Mouse (Mus musculus): ENCODE measurements around the gene Slc16a1. TPM values are rescaled to one million over a fixed set of nuclear protein-coding genes. Genes with fewer than 3 reads are reported as not detected.
"Not testable (repeated sequence)": the region's sequence is repeated elsewhere in the genome, so short reads cannot be mapped to it uniquely, and the experiment has no call there.

The Slc16a1 gene
- polyA plus RNA-seq, 1 experiment from 2014 or later = 8.9 TPM

- Histone ChIP-seq H3K4me1 (ENCODE audit: control insufficient read depth, insufficient read depth, low read length) (no peaks in the 10 kb centered on the region), H3K9ac (replicated peaks; ENCODE audit: low read length) (no peak overlapping the region), H3K4me3 (replicated peaks; ENCODE audit: low read depth, low read length) (no peak overlapping the region), H3K27ac (replicated peaks; ENCODE audit: low read depth, low read length) (no peak overlapping the region), H3K4me2 (ENCODE audit: low read length) (no peak overlapping the region), H3K27me3 (ENCODE audit: control insufficient read depth, insufficient read depth, low read length) (no peaks in the 10 kb centered on the region), H3K9me3 (ENCODE audit: control insufficient read depth, low read length) (no peaks in the 10 kb centered on the region), H3K36me3 (ENCODE audit: control insufficient read depth, insufficient read depth, low read length) (no peaks in the 10 kb centered on the region)
- DNase-seq = no peak
- 72% methylated on average over 10 of the region's 10 CpGs for WGBS
- ATAC-seq (ENCODE audit: low FRiP score, low TSS enrichment) = no peak
Measured at GRCm38 (mm10) chr3:104667451-104667850, 29.0 kb downstream of the Slc16a1 start.

DNA sequence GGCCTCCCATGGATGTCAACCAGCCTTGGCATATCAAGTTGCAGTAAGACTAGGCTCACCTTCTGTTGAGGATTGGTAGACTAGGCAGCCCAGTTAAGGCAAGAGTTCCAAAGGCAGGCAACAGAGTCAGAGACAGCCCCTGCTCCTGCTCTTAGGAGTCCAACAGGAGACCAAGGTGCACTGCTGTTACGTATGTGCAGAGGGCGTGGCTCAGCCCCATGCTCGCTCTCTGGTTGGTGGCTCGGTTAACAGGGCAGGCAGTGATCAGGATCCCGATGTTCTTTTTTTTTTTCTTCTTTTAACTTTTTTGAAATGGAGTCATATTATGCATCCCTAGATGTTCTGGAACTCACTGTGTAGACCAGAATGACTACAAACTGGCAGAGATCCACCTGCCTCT, 30.5 kb downstream of the Slc16a1 start:
- Histone ChIP-seq H3K9ac (replicated peaks; ENCODE audit: low read length) (no peak overlapping the region), H3K36me3 (ENCODE audit: control insufficient read depth, insufficient read depth, low read length) (no peaks in the 10 kb centered on the region), H3K27me3 (ENCODE audit: control insufficient read depth, insufficient read depth, low read length) (no peaks in the 10 kb centered on the region), H3K27ac (replicated peaks; ENCODE audit: low read depth, low read length) (no peak overlapping the region), H3K4me3 (replicated peaks; ENCODE audit: low read depth, low read length) (no peak overlapping the region), H3K9me3 (ENCODE audit: control insufficient read depth, low read length) (no peaks in the 10 kb centered on the region), H3K4me1 (ENCODE audit: control insufficient read depth, insufficient read depth, low read length) (no peaks in the 10 kb centered on the region), H3K4me2 (ENCODE audit: low read length) (no peak overlapping the region)
- ATAC-seq (ENCODE audit: low FRiP score, low TSS enrichment) (no peak), DNase-seq (no peak)
- 93% methylated on average over 5 of the region's 5 CpGs for WGBS

GRCm38 (mm10) chr3:104669856-104670182, 31.4 kb downstream of the Slc16a1 start:
- Histone ChIP-seq H3K27me3 (ENCODE audit: control insufficient read depth, insufficient read depth, low read length) (no peaks in the 10 kb centered on the region), H3K4me2 (ENCODE audit: low read length) (no peak overlapping the region), H3K36me3 (ENCODE audit: control insufficient read depth, insufficient read depth, low read length) (no peaks in the 10 kb centered on the region), H3K9me3 (ENCODE audit: control insufficient read depth, low read length) (no peaks in the 10 kb centered on the region), H3K4me1 (ENCODE audit: control insufficient read depth, insufficient read depth, low read length) (peaks cover 5% of the 10 kb centered on the region), H3K27ac (replicated peaks; ENCODE audit: low read depth, low read length) (no peak overlapping the region), H3K4me3 (replicated peaks; ENCODE audit: low read depth, low read length) (no peak overlapping the region), H3K9ac (replicated peaks; ENCODE audit: low read length) (no peak overlapping the region)
- ATAC-seq (ENCODE audit: low FRiP score, low TSS enrichment) (no peak), DNase-seq (no peak)
- 22% methylated on average over 1 of the region's 1 CpGs for WGBS

DNA sequence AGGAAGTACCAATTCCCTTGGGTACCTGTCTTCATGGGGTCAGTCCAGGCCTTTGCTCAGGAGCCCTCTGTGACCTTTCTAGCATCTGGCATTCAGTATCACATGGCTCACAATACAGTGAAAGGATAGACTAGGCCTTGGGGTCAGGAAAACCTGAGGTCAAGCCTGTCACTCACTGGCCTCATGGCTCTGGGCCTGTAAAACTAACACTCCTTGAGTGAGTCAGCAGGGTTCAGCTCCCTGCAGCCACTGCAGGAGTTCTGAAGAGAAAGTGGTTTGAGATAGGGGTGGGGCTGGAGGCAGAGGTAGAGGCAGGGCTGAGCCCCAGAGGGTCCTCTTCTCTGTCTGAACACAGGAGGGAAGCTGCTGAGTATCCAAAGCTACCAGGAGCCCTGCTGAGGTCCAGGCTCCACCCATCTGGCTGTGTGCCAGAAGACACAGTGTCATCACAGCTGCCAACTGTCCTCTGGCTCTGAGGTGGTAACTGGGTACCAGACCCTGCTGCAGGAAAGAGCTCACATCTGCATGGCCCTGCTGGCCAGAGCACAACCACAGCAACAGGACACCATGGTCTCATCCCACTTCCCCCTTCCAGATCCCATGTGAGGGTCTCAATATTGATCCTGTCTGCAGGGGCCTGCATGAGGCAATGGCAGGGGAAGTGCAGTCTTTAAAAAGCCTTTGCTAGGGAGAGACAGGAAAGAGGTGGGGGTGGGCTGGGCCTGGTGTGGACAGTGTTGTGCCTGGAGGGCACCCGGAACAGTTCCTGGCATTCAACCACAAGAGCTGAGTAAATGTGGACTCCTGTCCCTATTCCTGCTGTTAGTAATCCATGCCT, 31.9 kb downstream of the Slc16a1 start:
- DNase-seq; H3K9ac ChIP-seq (replicated peaks; ENCODE audit: low read length); H3K9me3 ChIP-seq (ENCODE audit: control insufficient read depth, low read length); H3K27ac ChIP-seq (replicated peaks; ENCODE audit: low read depth, low read length); H3K4me3 ChIP-seq (replicated peaks; ENCODE audit: low read depth, low read length); H3K36me3 ChIP-seq (ENCODE audit: control insufficient read depth, insufficient read depth, low read length); H3K4me1 ChIP-seq (ENCODE audit: control insufficient read depth, insufficient read depth, low read length); H3K27me3 ChIP-seq (ENCODE audit: control insufficient read depth, insufficient read depth, low read length); H3K4me2 ChIP-seq (ENCODE audit: low read length): not testable (repeated sequence)
- ATAC-seq (ENCODE audit: low FRiP score, low TSS enrichment) = peak; percentile 35
- 39% methylated on average over 1 of the region's 1 CpGs for WGBS

GRCm38 (mm10) chr3:104671543-104671942, 33.1 kb downstream of the Slc16a1 start:
- Histone ChIP-seq H3K36me3 (ENCODE audit: control insufficient read depth, insufficient read depth, low read length) (no peaks in the 10 kb centered on the region), H3K4me2 (ENCODE audit: low read length) (no peak overlapping the region), H3K9me3 (ENCODE audit: control insufficient read depth, low read length) (no peaks in the 10 kb centered on the region), H3K4me1 (ENCODE audit: control insufficient read depth, insufficient read depth, low read length) (peaks cover 5% of the 10 kb centered on the region), H3K27me3 (ENCODE audit: control insufficient read depth, insufficient read depth, low read length) (no peaks in the 10 kb centered on the region), H3K27ac (replicated peaks; ENCODE audit: low read depth, low read length) (no peak overlapping the region), H3K9ac (replicated peaks; ENCODE audit: low read length) (no peak overlapping the region), H3K4me3 (replicated peaks; ENCODE audit: low read depth, low read length) (no peak overlapping the region)
- ATAC-seq (ENCODE audit: low FRiP score, low TSS enrichment) = no peak
- WGBS = 76% methylated on average over 6 of the region's 6 CpGs
- DNase-seq = no peak

DNA sequence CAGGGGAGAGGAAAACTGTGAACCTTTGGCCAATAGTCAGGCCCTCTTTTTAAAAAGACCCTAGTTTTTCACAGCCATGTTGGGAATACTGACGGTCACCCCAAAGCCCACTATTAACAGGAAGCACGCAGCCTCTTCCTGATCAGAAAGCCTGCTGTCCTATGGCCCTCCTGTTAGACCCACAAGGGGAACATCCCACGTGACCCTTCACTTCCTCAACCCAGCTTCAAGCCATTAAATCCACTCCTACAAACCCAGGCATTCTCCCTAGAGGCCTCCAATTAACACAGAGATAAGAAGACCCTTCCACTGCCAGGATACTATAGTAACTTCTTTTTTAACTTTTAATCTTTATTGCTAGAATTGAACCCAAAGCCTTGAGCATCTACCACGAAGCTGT, 33.6 kb downstream of the Slc16a1 start:
- Histone ChIP-seq H3K4me3 (replicated peaks; ENCODE audit: low read depth, low read length) (no peak overlapping the region), H3K4me1 (ENCODE audit: control insufficient read depth, insufficient read depth, low read length) (peaks cover 5% of the 10 kb centered on the region), H3K4me2 (ENCODE audit: low read length) (no peak overlapping the region), H3K36me3 (ENCODE audit: control insufficient read depth, insufficient read depth, low read length) (no peaks in the 10 kb centered on the region), H3K9me3 (ENCODE audit: control insufficient read depth, low read length) (no peaks in the 10 kb centered on the region), H3K9ac (replicated peaks; ENCODE audit: low read length) (no peak overlapping the region), H3K27ac (replicated peaks; ENCODE audit: low read depth, low read length) (no peak overlapping the region), H3K27me3 (ENCODE audit: control insufficient read depth, insufficient read depth, low read length) (no peaks in the 10 kb centered on the region)
- 79% methylated on average over 4 of the region's 4 CpGs for WGBS
- no peak for ATAC-seq (ENCODE audit: low FRiP score, low TSS enrichment)
- DNase-seq = no peak

- no peak for ATAC-seq (ENCODE audit: low FRiP score, low TSS enrichment)
- Histone ChIP-seq H3K4me3 (replicated peaks; ENCODE audit: low read depth, low read length) (no peak overlapping the region), H3K36me3 (ENCODE audit: control insufficient read depth, insufficient read depth, low read length) (no peaks in the 10 kb centered on the region), H3K9me3 (ENCODE audit: control insufficient read depth, low read length) (no peaks in the 10 kb centered on the region), H3K9ac (replicated peaks; ENCODE audit: low read length) (no peak overlapping the region), H3K27ac (replicated peaks; ENCODE audit: low read depth, low read length) (no peak overlapping the region), H3K4me2 (ENCODE audit: low read length) (no peak overlapping the region), H3K27me3 (ENCODE audit: control insufficient read depth, insufficient read depth, low read length) (no peaks in the 10 kb centered on the region), H3K4me1 (ENCODE audit: control insufficient read depth, insufficient read depth, low read length) (peaks cover 5% of the 10 kb centered on the region)
- 78% methylated on average over 4 of the region's 4 CpGs for WGBS
- no peak for DNase-seq
Measured at GRCm38 (mm10) chr3:104673642-104674328, 35.3 kb downstream of the Slc16a1 start.

DNA sequence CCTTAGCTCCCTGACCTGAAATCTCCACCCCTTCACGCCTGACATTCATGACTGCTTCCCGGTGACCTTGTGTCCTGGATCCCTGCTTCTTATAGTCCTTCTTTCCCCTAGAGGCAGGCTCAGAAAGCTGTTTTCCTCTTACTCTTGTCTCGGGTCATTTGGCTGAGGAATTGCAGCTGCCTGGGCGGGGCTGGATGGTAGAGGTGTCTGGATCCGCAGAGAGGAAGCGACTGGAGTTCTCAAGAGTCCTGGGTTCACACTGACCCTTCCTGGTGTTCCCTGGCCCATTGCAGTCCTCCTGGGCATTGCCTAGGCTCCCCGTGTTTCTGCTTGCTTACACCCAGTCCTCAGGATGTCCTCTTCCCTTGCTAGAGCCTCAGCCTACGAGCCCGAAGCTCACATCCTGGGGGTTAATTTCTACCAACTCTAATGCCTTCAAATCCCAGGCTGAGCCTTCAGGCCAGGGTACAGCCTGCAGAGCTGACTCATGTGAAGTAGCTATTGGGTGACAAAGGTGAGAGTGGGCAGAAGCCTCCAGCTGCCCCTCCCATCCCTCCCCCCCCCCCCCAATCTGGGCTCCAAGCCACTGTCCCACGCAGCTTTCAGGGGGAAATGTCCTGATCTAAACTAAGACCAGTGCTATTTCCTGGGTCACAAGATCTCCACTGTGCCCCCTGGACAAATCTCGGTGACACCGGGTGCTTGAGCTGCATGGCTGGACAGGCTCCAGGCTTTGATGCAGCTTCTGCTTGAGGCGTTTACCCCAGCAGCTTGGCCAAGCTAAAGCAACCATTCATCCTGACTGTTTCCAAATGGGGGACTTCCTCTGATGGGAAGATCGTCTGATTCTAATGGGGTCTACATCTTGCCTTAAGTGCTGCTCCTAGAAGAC, 36.1 kb downstream of the Slc16a1 start:
- WGBS = 27% methylated on average over 14 of the region's 14 CpGs
- Histone ChIP-seq H3K4me3 (replicated peaks; ENCODE audit: low read depth, low read length) (peak overlapping the region; percentile 26), H3K9ac (replicated peaks; ENCODE audit: low read length) (peak overlapping the region; percentile 34), H3K4me2 (ENCODE audit: low read length) (peak overlapping the region; percentile 54), H3K36me3 (ENCODE audit: control insufficient read depth, insufficient read depth, low read length) (no peaks in the 10 kb centered on the region), H3K27ac (replicated peaks; ENCODE audit: low read depth, low read length) (no peak overlapping the region), H3K27me3 (ENCODE audit: control insufficient read depth, insufficient read depth, low read length) (no peaks in the 10 kb centered on the region), H3K9me3 (ENCODE audit: control insufficient read depth, low read length) (no peaks in the 10 kb centered on the region), H3K4me1 (ENCODE audit: control insufficient read depth, insufficient read depth, low read length) (peaks cover 5% of the 10 kb centered on the region)
- DNase-seq (peak; percentile 9), ATAC-seq (ENCODE audit: low FRiP score, low TSS enrichment) (0 out of 2 replicates have a peak, but pooled peaks have one; percentile 10)

All from midbrain, embryonic 14.5 days (tissue).